Mouse (Mus musculus): ENCODE measurements around the gene Rbm19.
A peak's percentile ranks its signal among the peaks of the same experiment; 100 is the strongest.

Rbm19 gene

DNA sequence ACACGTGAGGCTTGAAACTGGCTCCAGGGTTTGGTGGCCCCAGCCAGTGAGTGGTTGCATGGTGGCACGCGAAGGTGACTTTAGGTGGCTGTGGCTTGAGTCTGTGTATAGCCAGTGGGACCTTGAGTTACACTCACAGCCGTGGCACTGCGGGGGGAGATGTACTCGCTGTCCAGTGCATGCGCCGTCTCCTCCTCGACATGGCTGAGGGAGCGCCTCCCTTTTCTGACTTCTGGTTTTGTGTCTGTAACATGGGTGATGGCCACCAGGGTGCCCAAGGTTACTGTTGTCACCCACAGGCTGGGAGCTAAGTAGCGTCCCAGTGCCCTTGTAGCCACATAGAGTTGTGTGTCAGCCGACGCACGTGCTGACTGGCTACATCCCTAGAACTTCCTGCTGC lies 19.1 kb downstream of the Rbm19 start:
- no peak for DNase-seq (ENCODE audit: low spot score in 2 of 2)

DNA sequence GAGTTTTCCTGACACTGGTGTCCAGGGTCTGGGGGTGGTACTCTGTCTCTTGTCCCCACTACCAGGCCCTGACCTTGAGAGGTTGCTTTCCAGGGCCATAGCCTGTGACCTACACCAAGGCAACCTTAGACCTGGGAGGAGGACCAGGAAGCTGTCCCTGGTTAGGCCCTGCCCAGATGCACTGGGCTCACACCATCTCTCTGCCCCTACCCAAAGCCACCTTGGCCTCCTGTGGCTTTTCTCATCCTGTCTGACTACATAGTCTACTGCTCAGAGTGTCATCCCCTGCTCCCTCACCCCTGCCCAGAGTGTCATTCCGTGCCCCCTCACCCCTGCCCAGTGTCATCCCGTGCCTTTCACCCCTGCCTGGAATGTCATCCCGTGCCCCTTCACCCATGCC lies 19.6 kb downstream of the Rbm19 start:
- DNase-seq (ENCODE audit: low spot score in 2 of 2): no peak

DNA sequence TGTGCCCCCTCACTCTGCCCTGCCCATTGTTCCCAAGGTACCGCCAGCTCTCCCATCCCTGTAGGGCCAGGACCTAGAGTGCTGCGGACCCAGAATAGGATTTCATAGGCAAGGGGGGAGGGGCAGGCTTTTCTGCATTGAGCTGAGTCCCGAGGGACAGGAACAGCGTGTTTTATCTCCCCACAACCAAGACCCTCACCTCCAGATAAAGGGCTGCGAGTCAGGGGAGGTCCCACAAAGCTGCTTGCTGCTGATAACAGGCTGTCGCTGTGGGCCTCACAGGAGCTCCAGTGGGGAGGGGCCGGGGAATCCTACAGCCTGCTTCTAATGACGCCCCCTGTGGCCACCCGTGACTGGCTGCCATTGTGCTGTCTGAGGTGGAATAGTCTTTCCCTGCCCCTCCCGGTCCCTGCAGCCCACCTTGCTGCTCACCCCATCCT lies 20.0 kb downstream of the Rbm19 start:
- DNase-seq (ENCODE audit: low spot score in 2 of 2): no peak

DNA sequence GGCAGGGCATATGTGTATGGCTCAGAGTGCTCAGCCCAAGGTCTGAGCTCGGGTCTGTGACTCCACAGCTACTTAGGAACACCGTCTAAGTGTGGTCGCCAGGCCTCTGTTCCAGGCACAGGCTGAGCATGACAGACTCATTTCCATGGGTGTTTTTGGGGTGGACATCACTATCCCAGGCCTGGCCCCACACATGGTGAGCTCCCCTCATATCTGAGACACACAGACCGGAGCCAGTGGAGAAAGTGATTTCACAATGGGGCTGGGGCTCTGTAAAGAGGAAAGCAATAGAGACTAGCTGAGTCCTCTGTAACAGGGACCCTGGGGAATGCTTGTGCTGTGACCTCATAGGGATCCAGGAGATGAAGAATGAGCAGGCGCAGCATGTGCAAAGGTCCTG lies 20.8 kb downstream of the Rbm19 start:
- no peak for DNase-seq (ENCODE audit: low spot score in 2 of 2)

DNA sequence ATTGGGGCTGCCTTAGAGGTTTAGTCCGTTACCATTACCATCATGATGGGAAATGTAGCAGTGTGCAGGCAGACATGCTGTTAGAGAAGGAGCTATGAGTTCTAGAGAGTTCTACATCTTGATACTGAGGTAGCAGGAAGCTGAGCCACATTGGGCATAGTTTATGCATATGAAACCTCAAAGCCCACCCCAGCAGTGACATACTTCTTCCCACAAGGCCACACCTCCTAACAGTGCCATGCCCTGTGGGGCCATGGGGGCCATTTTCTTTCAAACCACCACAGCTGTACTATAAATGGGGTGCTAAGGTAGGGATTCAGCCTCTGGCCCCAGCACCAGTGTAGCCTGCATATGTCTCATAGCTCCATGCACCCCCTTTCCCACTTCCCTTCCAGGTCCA lies 21.6 kb downstream of the Rbm19 start:
- DNase-seq (ENCODE audit: low spot score in 2 of 2): no peak

DNA sequence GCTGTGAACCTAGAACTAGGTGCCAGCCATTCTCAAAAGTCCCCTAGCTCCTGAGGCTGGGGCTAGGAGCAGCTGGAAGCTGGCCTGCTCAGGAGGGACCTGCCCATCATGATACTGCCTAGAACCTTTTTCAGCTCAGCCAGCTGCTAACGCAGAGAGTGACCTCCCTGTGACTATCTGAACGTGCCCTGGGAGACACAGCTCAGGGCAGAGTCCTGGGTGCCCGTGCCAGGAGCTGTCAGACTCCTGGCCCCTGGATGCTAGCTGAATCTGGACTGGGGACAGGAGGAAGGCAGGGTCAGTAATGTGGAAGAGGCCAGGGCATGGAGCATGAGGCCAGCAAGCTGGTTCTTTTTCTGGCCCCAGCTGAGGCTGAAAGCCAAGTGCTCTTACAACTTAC lies 22.1 kb downstream of the Rbm19 start:
- no peak for DNase-seq (ENCODE audit: low spot score in 2 of 2)

DNA sequence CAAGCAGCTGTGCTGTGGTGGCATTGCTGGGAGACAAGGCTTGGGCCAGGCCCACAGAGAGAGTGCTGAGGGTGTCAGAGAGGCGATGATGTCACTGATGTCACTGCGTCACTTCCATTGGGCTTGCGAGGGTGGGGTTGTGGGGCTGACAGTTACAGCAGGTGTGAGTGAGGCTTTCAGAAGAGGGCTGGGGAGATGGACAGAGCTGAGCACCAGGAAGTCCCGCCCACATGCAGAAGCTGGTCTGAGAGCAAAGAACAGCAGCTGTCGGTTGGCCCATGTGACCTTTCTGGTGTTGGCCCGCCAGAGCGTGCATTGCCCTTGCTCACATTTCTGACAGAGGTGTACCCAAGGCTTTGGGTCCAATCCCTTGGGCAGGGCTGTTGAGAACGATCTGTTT lies 23.0 kb downstream of the Rbm19 start:
- no peak for DNase-seq (ENCODE audit: low spot score in 2 of 2)

DNA sequence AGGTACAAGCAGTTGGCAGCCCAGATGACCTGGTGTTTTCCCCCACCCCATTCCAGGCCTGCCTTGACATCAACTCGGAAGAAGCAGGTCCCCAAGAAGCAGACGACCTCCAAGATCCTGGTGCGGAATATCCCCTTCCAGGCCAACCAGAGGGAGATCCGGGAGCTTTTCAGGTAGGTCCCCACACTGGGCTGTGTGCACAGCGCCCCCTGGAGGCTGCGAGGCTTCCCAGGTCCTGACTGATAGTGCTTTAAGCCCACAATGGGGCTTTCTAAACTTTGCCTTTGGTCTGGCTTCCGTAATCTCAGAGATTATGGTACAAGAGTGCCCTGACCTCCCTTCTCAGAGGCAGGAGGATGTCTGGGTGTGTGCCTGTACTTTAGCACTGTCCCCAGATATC lies 27.7 kb downstream of the Rbm19 start:
- DNase-seq (ENCODE audit: low spot score in 2 of 2): no peak

DNA sequence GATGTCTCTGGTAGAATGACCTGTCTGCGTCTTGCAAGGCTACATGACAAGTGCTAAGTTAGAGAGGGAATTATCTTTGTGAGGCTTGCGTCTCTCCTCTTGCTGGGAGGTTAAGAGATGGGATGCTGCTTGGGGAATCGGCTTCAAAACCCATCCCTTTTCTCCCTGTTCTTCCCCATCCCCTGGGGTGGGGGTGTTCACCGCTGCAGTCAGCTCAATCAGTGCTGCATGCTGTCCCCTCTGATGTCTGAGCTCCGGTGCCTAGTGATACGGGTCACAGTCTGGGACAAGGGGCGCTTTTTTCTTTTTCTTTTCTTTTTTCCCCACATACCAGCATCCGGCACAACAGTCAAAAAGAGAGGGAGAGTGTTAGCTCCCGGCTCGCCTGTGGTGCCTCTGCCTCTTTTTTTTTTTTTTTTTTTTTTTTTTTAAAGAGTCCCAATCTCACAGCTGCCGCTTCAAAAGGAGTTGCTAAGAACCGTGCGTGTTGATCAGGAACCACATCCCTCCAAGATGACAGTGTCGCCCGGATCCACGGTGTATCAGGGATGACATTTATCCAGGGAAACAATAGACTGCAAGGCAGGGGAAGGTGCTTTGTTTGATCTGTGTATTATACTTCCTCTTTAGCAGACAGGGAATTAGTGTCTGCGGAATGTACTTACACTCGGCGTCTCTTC lies 29.2 kb downstream of the Rbm19 start:
- no peak for DNase-seq (ENCODE audit: low spot score in 2 of 2)

DNA sequence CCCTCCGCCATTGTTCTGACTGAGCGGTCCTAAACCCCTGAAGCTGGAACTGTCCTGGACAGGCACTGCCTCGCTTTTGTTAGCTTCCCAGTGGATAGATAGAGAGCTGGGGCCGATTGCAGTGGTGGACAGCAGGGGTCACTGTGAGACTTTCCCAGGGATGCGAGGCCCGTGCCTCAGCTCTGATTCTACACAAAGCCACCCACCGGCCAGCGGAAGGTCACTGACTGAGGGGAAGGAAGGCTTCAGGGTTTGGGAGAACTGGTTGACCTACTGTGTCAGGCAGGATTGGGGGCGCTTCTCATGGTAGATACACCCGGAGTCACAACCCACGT lies 29.8 kb downstream of the Rbm19 start:
- peak; percentile 58 to 61 for DNase-seq (ENCODE audit: low spot score in 2 of 2)

DNA sequence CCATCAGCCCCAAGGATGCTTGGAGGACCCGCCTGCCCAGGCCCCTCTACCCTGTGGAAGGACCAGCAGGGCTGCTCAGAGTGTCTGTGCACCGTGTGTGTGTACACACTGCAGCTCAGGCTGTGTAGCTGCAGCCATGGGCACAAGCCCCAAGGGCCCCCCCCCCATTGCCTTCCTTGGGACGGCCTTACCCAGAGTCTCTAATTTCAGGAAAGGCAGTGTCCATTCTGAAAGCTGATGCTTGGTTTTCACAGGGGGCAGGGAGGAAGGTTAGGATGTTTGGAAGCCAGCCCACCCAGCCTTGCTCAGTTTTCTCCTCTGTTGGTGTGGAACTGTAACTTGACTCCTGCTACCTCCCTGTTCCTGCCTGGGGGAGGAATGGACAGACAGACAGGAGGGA lies 30.6 kb downstream of the Rbm19 start:
- no peak for DNase-seq (ENCODE audit: low spot score in 2 of 2)

DNA sequence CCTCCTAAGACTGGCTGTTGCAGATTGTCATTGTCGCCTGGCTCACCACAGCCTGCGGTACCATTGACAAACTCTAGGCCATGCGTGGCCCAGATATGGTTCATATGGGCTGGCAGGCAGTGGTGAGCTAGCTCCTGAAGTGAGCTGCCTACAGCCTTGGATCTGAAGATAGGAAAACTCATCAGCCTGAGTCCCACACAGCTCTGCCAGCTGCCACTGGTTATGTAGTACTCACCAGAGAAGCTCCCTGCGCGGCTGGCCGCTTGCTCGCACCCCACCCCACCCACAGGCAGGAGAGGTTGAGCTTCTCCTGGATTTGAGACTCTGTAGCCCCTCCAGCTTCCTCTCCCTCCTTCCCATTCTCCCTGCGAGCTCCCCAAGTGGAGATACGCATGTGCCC lies 32.0 kb downstream of the Rbm19 start:
- peak; percentile 25 to 47 for DNase-seq (ENCODE audit: low spot score in 2 of 2)

DNA sequence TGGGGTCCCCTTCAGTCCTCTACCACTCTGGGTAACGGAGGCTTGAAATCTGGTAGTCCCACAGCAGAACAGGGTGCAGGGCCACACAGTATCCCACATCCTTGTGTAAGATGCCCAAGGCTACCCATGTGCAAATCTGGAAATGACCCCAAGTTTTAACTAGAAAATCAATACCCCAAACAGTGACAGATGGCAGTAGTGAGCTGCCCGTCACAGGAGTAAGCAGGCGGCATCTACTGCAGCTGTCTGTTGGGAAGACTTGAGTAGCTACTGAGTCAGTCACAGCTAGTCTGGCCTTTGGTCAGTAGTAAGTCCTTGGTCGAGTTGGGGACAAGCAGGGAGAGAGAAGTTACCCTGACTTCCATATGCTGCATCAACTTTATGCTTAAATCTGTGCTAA lies 34.9 kb downstream of the Rbm19 start:
- no peak for DNase-seq (ENCODE audit: low spot score in 2 of 2)

DNA sequence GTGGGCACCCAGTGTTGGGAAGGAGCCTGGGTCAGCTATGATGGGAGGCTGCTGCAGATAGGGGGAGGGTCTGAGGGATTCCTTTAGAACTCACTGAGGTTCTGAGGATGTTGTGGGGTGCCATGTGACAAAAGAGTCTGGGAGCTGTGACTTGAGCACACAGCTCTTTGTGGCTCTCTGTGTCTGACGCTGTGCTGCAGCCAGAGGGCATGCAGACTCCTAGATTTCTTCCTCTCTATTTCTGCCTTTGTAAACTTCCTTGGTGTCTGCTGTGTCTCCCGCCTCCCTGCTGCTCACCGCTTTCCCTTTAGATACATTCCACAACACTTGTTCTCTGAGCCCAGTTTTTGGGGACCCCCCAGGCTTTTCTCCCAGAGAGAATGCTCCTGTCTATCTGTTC lies 36.9 kb downstream of the Rbm19 start:
- no peak for DNase-seq (ENCODE audit: low spot score in 2 of 2)

DNA sequence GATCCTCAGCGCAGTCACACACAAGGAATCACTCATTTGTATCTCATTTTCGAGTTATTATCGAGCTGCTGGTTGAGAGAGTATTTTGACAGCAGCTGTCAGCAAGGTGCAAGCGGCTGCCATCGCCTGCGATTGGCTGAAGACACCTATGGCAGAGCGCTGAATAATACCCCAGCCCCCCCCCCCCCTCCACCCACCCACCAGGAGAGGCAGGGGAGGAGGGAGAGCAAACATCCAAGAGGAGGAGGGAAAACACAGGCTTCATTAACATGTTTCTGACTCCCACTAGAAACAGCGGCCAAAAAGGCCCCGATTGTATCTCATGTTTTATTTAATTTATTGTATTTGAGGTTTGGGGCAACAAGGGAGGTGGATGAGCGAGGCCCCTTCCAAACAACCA lies 39.4 kb downstream of the Rbm19 start:
- no peak for DNase-seq (ENCODE audit: low spot score in 2 of 2)

DNA sequence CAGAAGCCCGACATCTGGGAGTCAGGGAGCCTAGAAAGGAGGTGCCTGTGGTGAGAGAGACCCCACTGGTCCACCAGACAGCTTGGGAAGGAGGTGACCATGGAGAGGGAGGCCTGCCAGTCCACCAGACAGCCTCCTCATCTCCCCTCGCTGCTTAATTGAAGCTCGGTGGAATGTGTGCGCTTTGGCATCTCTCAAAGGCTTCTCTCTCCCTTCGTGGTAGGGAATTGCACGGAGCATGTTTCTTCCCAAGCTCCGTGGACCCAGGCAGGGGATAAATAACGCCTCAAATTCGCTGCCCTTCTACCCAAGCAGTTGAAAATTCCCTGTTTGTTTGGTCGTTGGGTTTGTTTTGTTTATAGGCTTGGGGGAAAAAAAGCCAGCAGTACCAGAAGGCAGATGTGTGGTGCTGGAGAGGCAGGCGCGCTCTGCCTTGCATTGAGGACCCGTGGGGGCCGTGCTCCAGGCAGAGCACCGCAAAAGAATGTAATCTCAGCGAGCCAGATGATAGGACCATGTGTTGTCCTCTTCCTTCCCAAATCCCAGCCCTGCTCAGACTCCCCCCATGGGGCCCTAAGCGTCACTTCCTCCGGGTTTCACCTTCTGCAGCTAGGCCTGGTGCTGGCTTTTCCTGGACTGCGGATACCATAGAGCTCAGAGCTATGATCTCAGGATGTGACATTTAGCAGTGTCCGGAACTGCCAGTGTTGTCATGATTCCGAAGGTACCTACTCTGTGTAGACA lies 40.1 kb downstream of the Rbm19 start:
- DNase-seq (ENCODE audit: low spot score in 2 of 2): no peak

DNA sequence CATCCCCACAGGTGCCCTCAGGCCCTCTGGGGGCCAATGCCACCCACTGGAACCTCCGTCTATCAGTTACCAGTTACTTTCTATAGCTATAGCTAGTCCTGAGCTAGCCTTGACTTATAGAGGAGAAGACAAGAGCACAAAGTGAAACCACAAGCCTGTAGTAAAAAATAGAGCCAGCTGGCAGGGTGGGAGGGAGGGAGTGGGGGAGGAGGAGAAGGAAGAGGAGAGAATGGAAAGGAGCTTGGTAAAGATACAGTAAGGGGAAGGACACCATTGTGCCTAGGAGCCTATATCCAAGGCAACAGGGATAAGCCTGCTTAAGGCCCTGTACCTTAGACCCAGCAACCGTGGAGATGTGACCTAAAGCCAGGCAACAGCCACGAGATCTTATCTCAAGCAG lies 40.9 kb downstream of the Rbm19 start:
- no peak for DNase-seq (ENCODE audit: low spot score in 2 of 2)

DNA sequence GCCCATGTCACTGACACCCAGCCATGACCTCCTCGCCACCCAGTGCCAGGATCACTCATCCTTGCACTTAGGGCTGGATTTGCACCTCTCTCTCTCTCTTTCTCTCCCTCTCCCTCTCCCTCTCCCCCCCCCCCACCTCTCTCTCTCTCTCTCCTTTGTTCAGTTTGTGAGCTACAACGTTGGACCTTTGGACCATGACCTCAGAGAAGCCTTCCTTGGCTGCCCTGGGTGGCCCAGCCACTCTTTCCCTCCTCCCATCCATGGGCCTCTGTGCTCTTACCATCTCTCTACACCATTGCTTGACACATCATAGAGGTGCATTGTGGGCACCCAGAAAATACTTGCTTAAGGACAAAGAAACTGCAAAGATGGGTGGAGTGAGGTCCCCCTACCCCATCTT lies 42.2 kb downstream of the Rbm19 start:
- no peak for DNase-seq (ENCODE audit: low spot score in 2 of 2)

DNA sequence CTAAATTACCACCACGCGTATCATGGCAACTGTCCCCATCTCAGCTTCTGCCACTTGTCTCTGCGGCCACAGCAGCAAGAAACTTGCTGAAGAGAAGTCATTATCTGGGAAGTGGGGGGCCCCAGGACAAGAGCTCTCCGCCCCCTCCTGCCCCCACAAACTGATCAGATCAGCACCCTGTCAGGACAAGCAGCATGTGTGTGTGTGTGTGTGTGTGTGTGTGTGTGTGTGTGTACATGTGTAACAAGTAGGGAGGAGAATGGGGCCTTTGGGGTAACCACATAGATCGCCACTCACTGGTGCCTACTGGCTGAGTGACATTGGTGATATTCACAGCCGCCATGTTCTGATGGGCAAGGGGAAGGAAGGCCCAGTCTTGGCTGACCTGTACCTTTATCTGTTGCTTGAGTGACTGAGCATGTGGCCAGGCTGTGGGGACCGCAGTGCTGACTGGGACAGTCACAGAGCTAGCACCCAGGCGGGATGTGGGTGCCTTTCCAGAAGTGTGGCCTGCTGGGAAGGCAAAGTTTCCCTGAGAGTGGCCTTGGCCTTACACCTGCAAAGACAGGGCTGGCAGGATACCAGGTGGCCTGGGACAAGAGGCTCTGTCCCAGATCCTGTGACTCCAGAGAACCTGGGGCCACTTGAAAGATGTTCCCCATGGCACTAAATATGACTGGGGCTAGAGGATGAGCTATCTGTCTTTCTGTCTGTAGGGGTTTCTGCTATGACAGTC lies 44.8 kb downstream of the Rbm19 start:
- no peak for DNase-seq (ENCODE audit: low spot score in 2 of 2)

DNA sequence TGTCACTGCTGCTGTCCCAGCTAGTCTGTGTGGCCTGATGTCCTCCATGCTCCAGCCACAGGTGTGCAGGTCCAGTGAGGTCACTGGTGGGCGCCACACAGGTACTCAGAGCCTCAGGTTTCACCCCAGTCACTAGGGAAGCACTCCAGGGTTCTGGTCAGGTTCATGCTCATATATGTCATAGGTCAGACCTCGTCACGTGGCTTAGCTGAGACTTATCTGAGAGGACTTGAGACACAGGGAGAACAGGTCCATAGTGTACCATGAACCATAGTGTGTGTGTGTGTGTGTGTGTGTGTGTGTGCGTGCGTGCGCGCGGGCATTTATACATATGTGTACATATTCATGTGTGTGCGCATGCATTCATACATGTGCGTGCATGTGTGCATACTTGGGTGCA lies 46.4 kb downstream of the Rbm19 start:
- DNase-seq (ENCODE audit: low spot score in 2 of 2): no peak

DNA sequence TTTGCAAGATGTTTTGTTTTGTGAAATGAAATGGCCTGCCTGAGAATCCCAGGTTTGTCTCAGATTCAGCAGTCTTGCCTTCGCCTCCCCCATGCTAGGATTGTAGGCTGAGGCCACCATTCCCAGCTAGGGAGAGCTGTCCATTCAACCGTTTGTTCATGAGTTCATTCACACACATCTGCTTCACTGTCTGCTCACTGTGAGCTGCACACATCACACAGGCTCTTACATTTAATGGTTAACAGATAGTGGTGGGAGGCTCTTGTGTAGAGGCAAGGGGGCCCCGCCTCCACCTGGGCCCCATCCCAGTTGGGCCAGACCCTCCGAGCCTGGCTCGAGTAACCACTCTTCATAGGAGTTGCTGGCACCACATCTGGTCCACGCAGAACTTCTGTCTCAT lies 47.2 kb downstream of the Rbm19 start:
- no peak for DNase-seq (ENCODE audit: low spot score in 2 of 2)

DNA sequence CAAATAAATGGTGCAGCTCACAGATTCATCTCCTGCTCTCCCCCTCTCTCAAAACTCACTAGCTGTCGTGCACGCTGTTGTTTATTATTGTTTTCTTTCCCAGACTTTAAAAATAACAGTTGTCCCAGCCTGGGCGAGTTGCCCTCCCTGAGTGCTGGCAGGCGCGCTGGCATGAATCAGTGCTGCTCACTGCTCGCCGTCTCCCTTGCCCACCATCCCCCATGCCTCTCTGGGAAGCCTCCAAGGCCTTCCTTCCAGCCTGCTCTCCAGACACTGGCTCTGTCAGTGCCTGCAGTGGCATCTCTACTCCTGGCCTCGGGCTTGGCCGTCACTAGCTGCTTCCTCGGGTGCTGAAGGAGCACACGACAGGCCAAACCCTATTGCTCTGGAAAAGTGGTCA lies 48.2 kb downstream of the Rbm19 start:
- peak; percentile 70 to 74 for DNase-seq (ENCODE audit: low spot score in 2 of 2)
